Mouse (Mus musculus): ENCODE measurements around the gene Spon1. TPM values are rescaled to one million over a fixed set of nuclear protein-coding genes. Genes with fewer than 3 reads are reported as not detected.

Spon1 gene
- polyA plus RNA-seq, 1 experiment from 2014 or later = 30.4 TPM

DNA sequence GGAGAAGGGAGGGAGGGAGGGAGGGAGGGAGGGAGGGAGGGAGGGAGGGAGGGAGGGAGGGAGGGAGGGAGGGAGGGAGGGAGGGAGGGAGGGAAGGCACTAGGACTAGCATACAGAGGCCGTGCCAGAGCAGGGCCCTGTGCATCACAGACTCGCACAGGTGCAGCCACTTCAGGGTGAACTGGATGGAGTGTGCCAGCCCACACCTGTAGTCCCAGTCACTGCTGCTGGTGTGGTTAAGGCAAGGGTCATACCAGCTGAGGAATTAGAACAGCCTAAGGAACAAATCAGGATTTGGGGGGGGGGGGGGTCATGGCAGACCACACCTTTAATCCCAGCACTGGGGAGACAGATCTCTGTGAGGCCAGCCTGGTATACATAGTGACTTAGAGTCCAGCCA is 317.3 kb downstream of the Spon1 start:
- WGBS = 84% methylated on average over 2 of the region's 2 CpGs
- H3K4me1 ChIP-seq = peaks cover 27% of the 10 kb centered on the region
- no peak overlapping the region for H3K4me3 ChIP-seq
- H3K9me3 ChIP-seq = no peaks in the 10 kb centered on the region
- H3K27me3 ChIP-seq = no peaks in the 10 kb centered on the region
- H3K27ac ChIP-seq = no peak overlapping the region
- H3K36me3 ChIP-seq = no peaks in the 10 kb centered on the region
- no peak for ATAC-seq (ENCODE audit: insufficient number of reproducible peaks, insufficient read depth, low FRiP score, low TSS enrichment, low read depth)
- no peak overlapping the region for H3K9ac ChIP-seq
- H3K4me2 ChIP-seq = no peak overlapping the region

DNA sequence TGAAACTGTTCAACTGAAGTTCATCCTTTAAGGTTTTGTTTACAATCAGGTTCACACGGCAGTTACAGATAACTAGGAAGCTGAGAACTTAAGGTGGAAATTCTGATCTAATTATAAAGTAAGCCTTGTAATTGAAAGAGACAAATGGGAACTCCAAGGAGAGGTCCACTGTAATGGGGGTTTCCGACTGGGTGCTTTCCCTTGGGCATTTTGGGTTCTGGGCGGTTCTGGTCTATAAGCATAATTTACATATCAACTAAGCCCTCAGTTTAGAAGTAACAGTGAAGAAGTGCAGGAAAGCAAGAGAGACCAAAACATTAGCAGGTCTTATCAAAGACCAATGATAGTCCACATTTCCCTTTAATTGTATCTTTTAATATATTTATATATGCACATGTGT is 318.0 kb downstream of the Spon1 start:
- no peaks in the 10 kb centered on the region for H3K27me3 ChIP-seq

DNA sequence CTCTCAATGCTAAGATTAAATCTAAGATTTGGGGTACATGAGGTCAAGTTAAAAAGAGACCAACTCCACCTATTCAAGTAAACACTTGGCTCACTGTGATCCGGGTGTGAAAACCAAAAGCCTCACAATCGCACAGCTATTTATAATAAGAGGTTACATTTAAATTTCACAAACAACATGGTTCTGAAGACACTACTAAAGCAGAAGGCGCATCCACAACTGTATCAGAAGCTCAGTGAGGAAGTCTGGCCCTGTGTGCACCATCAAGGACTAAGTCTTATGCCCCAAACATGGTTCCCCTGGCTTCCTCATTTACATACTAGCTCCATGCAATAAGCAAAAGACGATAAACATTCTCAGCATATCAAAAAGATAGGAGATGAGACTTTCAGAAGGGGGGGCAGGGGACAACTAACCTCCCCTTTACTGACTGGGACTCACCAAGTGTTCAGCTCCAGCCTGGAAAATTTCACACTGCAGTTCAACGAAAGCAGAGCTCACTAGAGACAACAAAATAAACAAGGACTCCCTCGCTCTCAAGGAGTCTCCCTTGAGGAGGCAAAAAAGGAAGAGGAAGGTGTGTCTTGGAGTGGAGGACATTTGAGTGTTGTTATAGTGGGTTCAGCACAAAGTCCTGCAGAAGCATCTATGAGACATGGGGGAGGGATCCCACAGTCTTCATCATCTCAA is 320.4 kb downstream of the Spon1 start:
- Histone ChIP-seq H3K9me3 (no peaks in the 10 kb centered on the region), H3K27ac (no peak overlapping the region), H3K4me1 (peaks cover 35% of the 10 kb centered on the region), H3K4me3 (no peak overlapping the region), H3K36me3 (no peaks in the 10 kb centered on the region), H3K27me3 (no peaks in the 10 kb centered on the region), H3K9ac (no peak overlapping the region), H3K4me2 (no peak overlapping the region)
- 79% methylated on average over 6 of the region's 6 CpGs for WGBS
- ATAC-seq (ENCODE audit: insufficient number of reproducible peaks, insufficient read depth, low FRiP score, low TSS enrichment, low read depth) = no peak

More for the DNA sequence above, 318.0 kb downstream of the Spon1 start:
- H3K4me1 ChIP-seq = peaks cover 32% of the 10 kb centered on the region
- H3K36me3 ChIP-seq = no peaks in the 10 kb centered on the region
- no peak overlapping the region for H3K4me3 ChIP-seq
- H3K9ac ChIP-seq = no peak overlapping the region
- no peak overlapping the region for H3K4me2 ChIP-seq
- ATAC-seq (ENCODE audit: insufficient number of reproducible peaks, insufficient read depth, low FRiP score, low TSS enrichment, low read depth) = no peak
- no peaks in the 10 kb centered on the region for H3K9me3 ChIP-seq
- H3K27ac ChIP-seq = no peak overlapping the region
- 72% methylated on average over 3 of the region's 3 CpGs for WGBS

DNA sequence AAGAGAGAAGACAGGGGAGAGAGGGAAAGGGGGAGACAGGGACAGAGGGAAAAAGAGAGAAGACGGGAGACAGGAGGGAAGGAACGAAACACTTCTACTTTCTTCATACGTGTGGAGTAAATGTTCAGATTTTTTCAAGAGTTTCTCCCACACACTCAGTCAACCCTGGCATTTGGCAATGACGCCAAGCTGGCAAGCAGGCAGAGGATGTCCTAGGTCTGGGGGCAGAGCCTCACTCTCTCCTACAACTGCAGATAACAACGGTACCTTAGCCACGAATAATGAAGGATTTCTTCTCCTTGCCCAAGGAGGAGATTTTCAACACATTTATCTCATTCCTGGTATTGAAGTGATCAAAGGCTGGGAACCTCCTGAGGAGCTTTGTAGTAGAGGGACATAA is 321.5 kb downstream of the Spon1 start:
- Histone ChIP-seq H3K36me3 (no peaks in the 10 kb centered on the region), H3K27ac (no peak overlapping the region), H3K4me1 (peaks cover 27% of the 10 kb centered on the region), H3K27me3 (no peaks in the 10 kb centered on the region), H3K4me2 (no peak overlapping the region), H3K9me3 (no peaks in the 10 kb centered on the region), H3K4me3 (no peak overlapping the region), H3K9ac (no peak overlapping the region)
- 51% methylated on average over 6 of the region's 6 CpGs for WGBS
- ATAC-seq (ENCODE audit: insufficient number of reproducible peaks, insufficient read depth, low FRiP score, low TSS enrichment, low read depth) = no peak

DNA sequence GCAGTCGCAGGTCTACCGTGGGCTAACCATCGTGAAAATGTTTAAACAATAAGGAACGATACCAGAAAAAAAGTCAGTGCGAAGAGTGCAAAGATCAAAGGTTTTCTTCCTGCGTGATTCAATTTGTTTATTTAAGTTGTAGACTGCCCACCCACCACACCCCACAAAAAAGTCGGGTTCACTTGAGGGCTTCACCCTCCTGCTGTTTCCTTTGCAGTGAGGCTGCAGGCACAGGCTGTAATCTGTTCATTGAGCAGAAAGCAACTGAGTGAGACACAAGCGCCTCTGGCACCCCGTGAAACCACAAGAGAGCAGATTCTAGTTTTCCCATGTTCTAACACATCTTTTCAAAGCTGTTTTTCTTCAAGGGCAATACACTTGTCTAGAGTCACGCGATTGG is 322.2 kb downstream of the Spon1 start:
- 0 out of 2 replicates have a peak overlapping the region, but pooled peaks have one; percentile 2 for H3K4me2 ChIP-seq
- H3K36me3 ChIP-seq = no peaks in the 10 kb centered on the region
- WGBS = 27% methylated on average over 11 of the region's 11 CpGs
- H3K9ac ChIP-seq = no peak overlapping the region
- H3K27me3 ChIP-seq = no peaks in the 10 kb centered on the region
- peaks cover 26% of the 10 kb centered on the region for H3K4me1 ChIP-seq
- no peaks in the 10 kb centered on the region for H3K9me3 ChIP-seq
- H3K4me3 ChIP-seq = no peak overlapping the region
- H3K27ac ChIP-seq = no peak overlapping the region
- no peak for ATAC-seq (ENCODE audit: insufficient number of reproducible peaks, insufficient read depth, low FRiP score, low TSS enrichment, low read depth)

DNA sequence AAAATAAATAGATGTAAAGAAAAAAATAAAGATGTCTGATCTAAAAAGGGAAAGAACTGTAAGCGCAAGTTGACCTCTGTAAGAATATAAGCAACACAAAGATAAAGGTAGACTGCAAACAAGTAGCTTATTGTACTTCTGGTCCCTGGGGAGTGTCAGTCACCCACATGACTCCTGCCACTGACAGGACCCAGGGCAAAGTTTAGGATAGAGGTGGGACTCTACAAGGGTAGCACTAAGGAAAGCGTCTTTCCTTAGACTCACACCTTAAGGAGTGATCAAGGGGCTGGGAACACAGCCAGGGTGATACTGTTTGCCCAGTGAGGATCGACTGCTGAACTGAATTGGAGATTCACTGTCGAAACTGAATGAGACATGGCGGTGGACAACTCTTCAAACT is 323.1 kb downstream of the Spon1 start:
- Histone ChIP-seq H3K4me3 (no peak overlapping the region), H3K27me3 (no peaks in the 10 kb centered on the region), H3K9me3 (no peaks in the 10 kb centered on the region), H3K27ac (no peak overlapping the region), H3K36me3 (no peaks in the 10 kb centered on the region), H3K4me1 (peaks cover 26% of the 10 kb centered on the region), H3K9ac (no peak overlapping the region), H3K4me2 (no peak overlapping the region)
- ATAC-seq (ENCODE audit: insufficient number of reproducible peaks, insufficient read depth, low FRiP score, low TSS enrichment, low read depth) = no peak
- WGBS = 70% methylated on average over 5 of the region's 5 CpGs

DNA sequence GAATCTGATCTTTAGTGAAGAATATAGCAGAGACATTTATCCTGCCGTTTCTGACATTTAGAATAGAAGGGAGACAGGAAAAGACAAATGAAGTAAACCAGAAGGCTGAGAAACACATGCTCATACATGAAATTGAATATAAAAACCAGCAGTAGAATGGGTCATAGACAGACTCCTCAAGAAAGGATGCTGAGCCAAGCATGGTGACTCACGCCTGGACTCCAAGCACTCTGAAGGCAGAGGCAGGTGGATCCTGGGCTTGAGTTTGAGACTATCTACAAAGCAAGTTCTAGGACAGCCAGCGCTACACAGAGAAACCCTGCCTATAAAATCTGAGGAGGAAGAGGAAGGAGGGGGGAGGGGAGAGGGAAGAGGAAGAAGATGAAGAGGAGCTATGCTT is 324.4 kb downstream of the Spon1 start:
- 80% methylated on average over 3 of the region's 3 CpGs for WGBS
- Histone ChIP-seq H3K36me3 (no peaks in the 10 kb centered on the region), H3K4me1 (peaks cover 28% of the 10 kb centered on the region), H3K27ac (no peak overlapping the region), H3K27me3 (no peaks in the 10 kb centered on the region), H3K9ac (no peak overlapping the region), H3K9me3 (no peaks in the 10 kb centered on the region), H3K4me3 (no peak overlapping the region), H3K4me2 (no peak overlapping the region)
- ATAC-seq (ENCODE audit: insufficient number of reproducible peaks, insufficient read depth, low FRiP score, low TSS enrichment, low read depth) = no peak

DNA sequence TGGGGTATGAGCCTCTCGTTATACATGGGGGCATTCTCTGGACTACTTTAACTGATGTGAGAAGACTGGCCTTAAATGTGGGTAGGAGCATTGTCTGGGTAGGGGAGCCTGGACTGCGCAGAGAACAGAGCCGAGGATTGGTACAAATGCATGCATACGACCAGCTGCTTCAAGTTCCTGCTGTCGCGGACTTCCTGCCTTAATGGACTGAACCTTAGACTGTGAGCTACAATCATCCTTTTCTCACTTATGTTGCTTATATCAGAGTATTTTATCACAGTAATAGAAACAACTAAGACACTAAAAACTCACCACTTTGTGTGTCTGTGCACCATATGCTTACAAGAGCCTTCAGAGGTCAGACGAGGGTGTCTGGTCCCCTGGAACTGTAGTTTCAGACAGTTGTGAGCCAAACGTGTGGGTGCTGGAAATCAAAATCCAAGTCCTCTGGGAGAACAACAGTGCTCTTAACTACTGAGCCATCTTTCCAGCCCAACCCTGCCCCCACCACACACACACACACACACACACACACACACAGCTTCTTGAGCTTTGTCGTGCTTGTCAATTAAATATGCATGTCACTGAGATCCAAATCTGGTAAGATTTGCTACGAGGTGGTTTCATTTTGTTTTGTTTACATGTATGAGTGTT is 325.2 kb downstream of the Spon1 start:
- no peaks in the 10 kb centered on the region for H3K9me3 ChIP-seq
- H3K4me2 ChIP-seq = no peak overlapping the region
- H3K27ac ChIP-seq = no peak overlapping the region
- H3K36me3 ChIP-seq = no peaks in the 10 kb centered on the region
- no peak for ATAC-seq (ENCODE audit: insufficient number of reproducible peaks, insufficient read depth, low FRiP score, low TSS enrichment, low read depth)
- no peaks in the 10 kb centered on the region for H3K27me3 ChIP-seq
- no peak overlapping the region for H3K9ac ChIP-seq
- H3K4me3 ChIP-seq = no peak overlapping the region
- peaks cover 28% of the 10 kb centered on the region for H3K4me1 ChIP-seq
- WGBS = 70% methylated on average over 10 of the region's 10 CpGs

Measured in embryonic facial prominence, embryonic 13.5 days (tissue).